Mouse (Mus musculus): ENCODE measurements around the gene Hoxc5.

- TF ChIP-seq POLR2A (IDR thresholded peaks at IDR 0.05; ENCODE audit: borderline replicate concordance, extremely low read depth, insufficient read depth, insufficient read length, poor library complexity, severe bottlenecking): no peak
- no peak for TF ChIP-seq CTCF (IDR thresholded peaks at IDR 0.05; ENCODE audit: borderline replicate concordance, extremely low read depth, insufficient read depth, insufficient read length)
Measured at GRCm38 (mm10) chr15:103021544-103021943, 54.3 kb downstream of the Hoxc5 start.
